Mouse (Mus musculus): ENCODE measurements around the gene Elf1.

Gene Elf1

GRCm38 (mm10) chr14:79489150-79489549 is 8.2 kb downstream of the Elf1 start:
- DNase-seq (ENCODE audit: low spot score in 2 of 2), result no peak

- no peak for DNase-seq (ENCODE audit: low spot score in 2 of 2)
Observed at GRCm38 (mm10) chr14:79490246-79490645, 9.3 kb downstream of the Elf1 start.

GRCm38 (mm10) chr14:79494349-79494748 is 13.4 kb downstream of the Elf1 start:
- no peak for DNase-seq (ENCODE audit: low spot score in 2 of 2)

GRCm38 (mm10) chr14:79499326-79499725 is 18.3 kb downstream of the Elf1 start:
- DNase-seq (ENCODE audit: low spot score in 2 of 2), result no peak

GRCm38 (mm10) chr14:79500756-79501155 is 19.8 kb downstream of the Elf1 start:
- DNase-seq (ENCODE audit: low spot score in 2 of 2), result no peak

- DNase-seq (ENCODE audit: low spot score in 2 of 2), result no peak
Observed at GRCm38 (mm10) chr14:79503371-79504075, 22.5 kb downstream of the Elf1 start.

GRCm38 (mm10) chr14:79504246-79505006 is 23.4 kb downstream of the Elf1 start:
- no peak for DNase-seq (ENCODE audit: low spot score in 2 of 2)

GRCm38 (mm10) chr14:79506207-79506606 is 25.2 kb downstream of the Elf1 start:
- no peak for DNase-seq (ENCODE audit: low spot score in 2 of 2)

GRCm38 (mm10) chr14:79507846-79508245 is 26.9 kb downstream of the Elf1 start:
- DNase-seq (ENCODE audit: low spot score in 2 of 2), result no peak

GRCm38 (mm10) chr14:79508662-79509305 is 27.8 kb downstream of the Elf1 start:
- no peak for DNase-seq (ENCODE audit: low spot score in 2 of 2)

- no peak for DNase-seq (ENCODE audit: low spot score in 2 of 2)
Observed at GRCm38 (mm10) chr14:79511521-79511920, 30.5 kb downstream of the Elf1 start.

- DNase-seq (ENCODE audit: low spot score in 2 of 2), result no peak
Observed at GRCm38 (mm10) chr14:79513951-79514350, 33.0 kb downstream of the Elf1 start.

- DNase-seq (ENCODE audit: low spot score in 2 of 2), result no peak
Observed at GRCm38 (mm10) chr14:79515100-79515499, 34.1 kb downstream of the Elf1 start.

GRCm38 (mm10) chr14:79515511-79516242 is 34.7 kb downstream of the Elf1 start:
- peak in 1 of 2 experiments; percentile 12 for DNase-seq (ENCODE audit: low spot score in 2 of 2)

GRCm38 (mm10) chr14:79516243-79516610 is 35.2 kb downstream of the Elf1 start:
- DNase-seq (ENCODE audit: low spot score in 2 of 2), result no peak

- DNase-seq (ENCODE audit: low spot score in 2 of 2), result no peak
Observed at GRCm38 (mm10) chr14:79516751-79517150, 35.8 kb downstream of the Elf1 start.

- DNase-seq (ENCODE audit: low spot score in 2 of 2), result no peak
Observed at GRCm38 (mm10) chr14:79517185-79517740, 36.3 kb downstream of the Elf1 start.

GRCm38 (mm10) chr14:79518123-79518522 is 37.1 kb downstream of the Elf1 start:
- DNase-seq (ENCODE audit: low spot score in 2 of 2), result no peak

- no peak for DNase-seq (ENCODE audit: low spot score in 2 of 2)
Observed at GRCm38 (mm10) chr14:79518761-79519662, 38.0 kb downstream of the Elf1 start.

- DNase-seq (ENCODE audit: low spot score in 2 of 2), result no peak
Observed at GRCm38 (mm10) chr14:79519663-79519975, 38.6 kb downstream of the Elf1 start.

- DNase-seq (ENCODE audit: low spot score in 2 of 2), result no peak
Observed at GRCm38 (mm10) chr14:79520612-79521011, 39.6 kb downstream of the Elf1 start.

Measured in left cerebral cortex, adult 9 months (tissue).